Mouse (Mus musculus): ENCODE results near the gene Ggt5. TPM values are rescaled to one million over a fixed set of nuclear protein-coding genes. Genes with fewer than 3 reads are reported as not detected.

Ggt5 gene
- polyA plus RNA-seq, 1 experiment from 2014 or later: 0.22 TPM

- 43% methylated on average over 5 of the region's 5 CpGs for WGBS
- ATAC-seq (replicated peaks; ENCODE audit: insufficient number of reproducible peaks, low FRiP score, low TSS enrichment, low read depth) (0 out of 2 replicates have a peak, but pooled peaks have one; percentile 24), DNase-seq (ENCODE audit: low spot score) (peak; percentile 47)
- no peak overlapping the region for H3K27ac ChIP-seq (replicated peaks; ENCODE audit: low read depth, low read length)
- H3K36me3 ChIP-seq (replicated peaks; ENCODE audit: control insufficient read depth, insufficient read depth, low read depth, low read length): no peaks in the 10 kb centered on the region
- no peak overlapping the region for H3K4me2 ChIP-seq (ENCODE audit: low read depth, low read length)
- no peaks in the 10 kb centered on the region for H3K27me3 ChIP-seq (ENCODE audit: control insufficient read depth, insufficient read depth, low read length)
- no peak overlapping the region for H3K4me3 ChIP-seq (ENCODE audit: low read depth, low read length)
- no peak overlapping the region for H3K9ac ChIP-seq (replicated peaks; ENCODE audit: low read length)
- H3K9me3 ChIP-seq (replicated peaks; ENCODE audit: control insufficient read depth, low read length): no peaks in the 10 kb centered on the region
- no peaks in the 10 kb centered on the region for H3K4me1 ChIP-seq (ENCODE audit: control insufficient read depth, insufficient read depth, low read length)
Observed at GRCm38 (mm10) chr10:75632633-75633032, 43.5 kb downstream of the Ggt5 start.

- Histone ChIP-seq H3K9ac (replicated peaks; ENCODE audit: low read length) (no peak overlapping the region), H3K4me1 (ENCODE audit: control insufficient read depth, insufficient read depth, low read length) (no peaks in the 10 kb centered on the region), H3K27ac (replicated peaks; ENCODE audit: low read depth, low read length) (no peak overlapping the region), H3K36me3 (replicated peaks; ENCODE audit: control insufficient read depth, insufficient read depth, low read depth, low read length) (no peaks in the 10 kb centered on the region), H3K4me2 (ENCODE audit: low read depth, low read length) (no peak overlapping the region), H3K27me3 (ENCODE audit: control insufficient read depth, insufficient read depth, low read length) (no peaks in the 10 kb centered on the region), H3K9me3 (replicated peaks; ENCODE audit: control insufficient read depth, low read length) (no peaks in the 10 kb centered on the region), H3K4me3 (ENCODE audit: low read depth, low read length) (no peak overlapping the region)
- ATAC-seq (replicated peaks; ENCODE audit: insufficient number of reproducible peaks, low FRiP score, low TSS enrichment, low read depth) (0 out of 2 replicates have a peak, but pooled peaks have one; percentile 60), DNase-seq (ENCODE audit: low spot score) (no peak)
- WGBS: 77% methylated on average over 5 of the region's 5 CpGs
Observed at GRCm38 (mm10) chr10:75633048-75633447, 43.9 kb downstream of the Ggt5 start.

DNA sequence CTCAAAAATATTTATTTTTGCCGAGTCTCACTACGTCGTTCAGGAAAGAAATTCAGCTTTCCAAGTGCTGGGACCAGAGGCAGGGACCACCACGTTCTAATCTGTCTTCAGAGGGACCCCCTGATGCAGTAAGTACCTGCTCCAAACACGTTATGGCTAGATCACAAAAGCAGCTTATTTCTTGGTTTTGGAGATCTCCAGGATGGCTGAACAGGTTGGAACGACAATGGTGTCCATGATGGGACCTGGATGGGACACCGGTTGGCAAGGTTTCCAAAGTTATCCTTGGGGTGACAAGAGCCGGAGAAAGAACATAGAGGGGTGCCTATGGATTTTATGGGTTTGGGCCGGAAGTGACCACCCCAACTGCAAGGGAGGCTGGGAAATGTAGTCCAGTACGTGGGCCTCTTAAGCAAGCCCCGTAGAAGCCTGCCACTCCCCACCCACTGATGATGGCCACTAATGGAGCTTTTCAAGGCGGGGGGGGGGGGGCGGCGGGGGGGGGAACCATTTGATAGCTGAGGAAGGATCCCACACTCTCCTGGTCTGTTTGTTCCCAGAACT is 44.5 kb downstream of the Ggt5 start:
- H3K9me3 ChIP-seq (replicated peaks; ENCODE audit: control insufficient read depth, low read length): no peaks in the 10 kb centered on the region
- 73% methylated on average over 13 of the region's 14 CpGs for WGBS
- no peaks in the 10 kb centered on the region for H3K27me3 ChIP-seq (ENCODE audit: control insufficient read depth, insufficient read depth, low read length)
- no peak overlapping the region for H3K4me3 ChIP-seq (ENCODE audit: low read depth, low read length)
- no peak overlapping the region for H3K4me2 ChIP-seq (ENCODE audit: low read depth, low read length)
- H3K9ac ChIP-seq (replicated peaks; ENCODE audit: low read length): no peak overlapping the region
- no peak for DNase-seq (ENCODE audit: low spot score)
- ATAC-seq (replicated peaks; ENCODE audit: insufficient number of reproducible peaks, low FRiP score, low TSS enrichment, low read depth): no peak
- H3K27ac ChIP-seq (replicated peaks; ENCODE audit: low read depth, low read length): no peak overlapping the region
- no peaks in the 10 kb centered on the region for H3K36me3 ChIP-seq (replicated peaks; ENCODE audit: control insufficient read depth, insufficient read depth, low read depth, low read length)
- no peaks in the 10 kb centered on the region for H3K4me1 ChIP-seq (ENCODE audit: control insufficient read depth, insufficient read depth, low read length)

DNA sequence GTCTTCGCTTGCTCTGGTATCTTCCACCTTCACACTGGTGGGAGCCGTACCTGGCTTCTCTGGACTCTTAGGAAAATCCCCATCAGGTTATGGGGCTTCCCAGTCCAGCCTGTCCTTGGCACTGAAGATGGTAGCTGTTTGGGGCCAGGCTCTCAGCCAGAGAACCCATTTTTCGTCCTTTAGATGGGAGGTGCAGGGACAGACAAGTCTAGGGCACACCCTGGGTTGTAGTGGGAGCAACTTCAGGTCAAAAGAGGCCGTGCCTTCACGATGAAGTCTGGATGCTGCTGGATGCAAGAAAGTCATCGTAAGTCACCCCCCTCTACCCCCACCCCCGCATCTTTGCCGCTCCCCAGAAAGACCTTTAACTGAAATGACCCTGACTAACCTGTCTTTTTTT is 45.5 kb downstream of the Ggt5 start:
- no peak overlapping the region for H3K4me3 ChIP-seq (ENCODE audit: low read depth, low read length)
- ATAC-seq (replicated peaks; ENCODE audit: insufficient number of reproducible peaks, low FRiP score, low TSS enrichment, low read depth): no peak
- H3K27me3 ChIP-seq (ENCODE audit: control insufficient read depth, insufficient read depth, low read length): no peaks in the 10 kb centered on the region
- H3K4me1 ChIP-seq (ENCODE audit: control insufficient read depth, insufficient read depth, low read length): no peaks in the 10 kb centered on the region
- no peaks in the 10 kb centered on the region for H3K36me3 ChIP-seq (replicated peaks; ENCODE audit: control insufficient read depth, insufficient read depth, low read depth, low read length)
- H3K27ac ChIP-seq (replicated peaks; ENCODE audit: low read depth, low read length): no peak overlapping the region
- DNase-seq (ENCODE audit: low spot score): no peak
- no peaks in the 10 kb centered on the region for H3K9me3 ChIP-seq (replicated peaks; ENCODE audit: control insufficient read depth, low read length)
- H3K9ac ChIP-seq (replicated peaks; ENCODE audit: low read length): no peak overlapping the region
- 91% methylated on average over 8 of the region's 8 CpGs for WGBS
- no peak overlapping the region for H3K4me2 ChIP-seq (ENCODE audit: low read depth, low read length)

- Histone ChIP-seq H3K27ac (replicated peaks; ENCODE audit: low read depth, low read length) (no peak overlapping the region), H3K4me2 (ENCODE audit: low read depth, low read length) (no peak overlapping the region), H3K27me3 (ENCODE audit: control insufficient read depth, insufficient read depth, low read length) (no peaks in the 10 kb centered on the region), H3K36me3 (replicated peaks; ENCODE audit: control insufficient read depth, insufficient read depth, low read depth, low read length) (no peaks in the 10 kb centered on the region), H3K4me3 (ENCODE audit: low read depth, low read length) (no peak overlapping the region), H3K4me1 (ENCODE audit: control insufficient read depth, insufficient read depth, low read length) (no peaks in the 10 kb centered on the region), H3K9me3 (replicated peaks; ENCODE audit: control insufficient read depth, low read length) (no peaks in the 10 kb centered on the region), H3K9ac (replicated peaks; ENCODE audit: low read length) (no peak overlapping the region)
- 71% methylated on average over 14 of the region's 14 CpGs for WGBS
- no peak for ATAC-seq (replicated peaks; ENCODE audit: insufficient number of reproducible peaks, low FRiP score, low TSS enrichment, low read depth)
- DNase-seq (ENCODE audit: low spot score): no peak
Observed at GRCm38 (mm10) chr10:75635019-75635692, 46.0 kb downstream of the Ggt5 start.

DNA sequence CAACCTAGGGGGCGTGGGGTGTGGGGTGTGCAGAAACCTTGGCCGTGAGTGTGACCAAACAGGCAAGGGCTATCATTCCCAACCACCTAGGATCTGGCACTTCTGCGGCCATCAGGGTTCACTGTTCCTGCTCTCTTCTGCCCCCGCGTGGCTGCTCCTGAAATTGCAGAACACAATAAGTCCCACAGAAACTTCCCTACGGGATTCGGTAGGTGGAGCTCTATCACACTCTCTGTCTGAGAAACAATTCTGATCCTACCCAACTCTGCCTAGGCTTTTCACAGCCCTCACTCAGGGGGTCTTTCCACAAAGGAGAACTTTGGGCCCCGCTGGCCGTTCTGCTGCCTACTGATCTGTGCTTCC is 46.5 kb downstream of the Ggt5 start:
- Histone ChIP-seq H3K27me3 (ENCODE audit: control insufficient read depth, insufficient read depth, low read length) (no peaks in the 10 kb centered on the region), H3K9me3 (replicated peaks; ENCODE audit: control insufficient read depth, low read length) (no peaks in the 10 kb centered on the region), H3K9ac (replicated peaks; ENCODE audit: low read length) (no peak overlapping the region), H3K4me3 (ENCODE audit: low read depth, low read length) (no peak overlapping the region), H3K36me3 (replicated peaks; ENCODE audit: control insufficient read depth, insufficient read depth, low read depth, low read length) (no peaks in the 10 kb centered on the region), H3K27ac (replicated peaks; ENCODE audit: low read depth, low read length) (no peak overlapping the region), H3K4me1 (ENCODE audit: control insufficient read depth, insufficient read depth, low read length) (no peaks in the 10 kb centered on the region), H3K4me2 (ENCODE audit: low read depth, low read length) (no peak overlapping the region)
- no peak for ATAC-seq (replicated peaks; ENCODE audit: insufficient number of reproducible peaks, low FRiP score, low TSS enrichment, low read depth)
- DNase-seq (ENCODE audit: low spot score): peak; percentile 84
- WGBS: 6% methylated on average over 9 of the region's 9 CpGs

DNA sequence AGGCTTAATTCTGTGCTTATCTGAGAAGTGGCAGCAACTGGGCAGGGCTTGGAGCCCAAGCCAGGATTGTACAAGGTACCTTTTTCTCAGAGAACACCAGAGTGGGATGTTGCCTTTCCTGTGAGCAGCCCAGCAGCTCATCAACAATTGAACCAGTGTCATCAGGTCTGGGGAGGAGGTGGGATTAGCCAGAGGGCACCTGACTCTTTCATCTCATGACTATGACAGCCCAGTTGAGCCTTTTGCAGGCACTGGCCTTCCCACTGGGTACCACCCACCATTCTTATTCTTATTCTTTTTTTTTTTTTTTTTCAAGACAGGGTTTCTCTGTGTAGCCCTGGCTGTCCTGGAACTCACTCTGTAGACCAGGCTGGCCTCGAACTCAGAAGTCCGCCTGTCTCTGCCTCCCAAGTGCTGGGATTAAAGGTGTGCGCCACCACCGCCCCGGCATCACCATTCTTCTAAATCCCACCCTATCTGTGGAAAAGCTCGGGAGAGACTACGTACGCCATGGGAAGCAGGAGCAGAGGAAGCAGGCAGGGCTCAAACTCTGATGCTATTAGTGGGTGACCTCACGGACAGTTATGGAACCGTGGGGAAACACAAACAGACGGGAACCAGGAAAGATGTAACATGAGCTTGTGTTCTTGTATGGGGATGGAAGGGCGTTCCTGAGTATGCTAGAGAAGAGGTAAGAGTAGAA is 47.1 kb downstream of the Ggt5 start:
- 79% methylated on average over 11 of the region's 12 CpGs for WGBS
- ATAC-seq (replicated peaks; ENCODE audit: insufficient number of reproducible peaks, low FRiP score, low TSS enrichment, low read depth): no peak

DNA sequence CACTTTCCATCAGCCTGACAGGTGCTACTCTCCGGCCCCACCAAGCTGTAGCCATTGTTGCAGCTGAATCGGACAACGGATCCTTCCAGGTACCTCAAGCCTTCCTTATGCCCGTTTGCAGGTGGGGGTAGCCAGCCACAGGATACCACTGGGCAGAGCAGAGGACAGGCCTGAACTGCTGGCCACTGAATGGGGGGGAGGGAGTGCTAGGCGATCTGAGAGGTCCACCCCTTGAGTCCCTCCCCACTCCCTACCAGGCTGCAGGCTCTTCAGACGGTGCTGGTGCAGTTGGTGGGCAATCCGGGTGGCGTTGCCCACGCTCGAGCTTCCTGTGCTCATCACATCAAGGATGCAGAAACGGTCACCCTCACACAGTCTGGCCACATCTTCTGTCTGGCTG is 48.6 kb downstream of the Ggt5 start:
- no peaks in the 10 kb centered on the region for H3K36me3 ChIP-seq (replicated peaks; ENCODE audit: control insufficient read depth, insufficient read depth, low read depth, low read length)
- ATAC-seq (replicated peaks; ENCODE audit: insufficient number of reproducible peaks, low FRiP score, low TSS enrichment, low read depth) (no peak), DNase-seq (ENCODE audit: low spot score) (no peak)
- H3K27me3 ChIP-seq (ENCODE audit: control insufficient read depth, insufficient read depth, low read length): no peaks in the 10 kb centered on the region
- H3K4me3 ChIP-seq (ENCODE audit: low read depth, low read length): no peak overlapping the region
- H3K4me1 ChIP-seq (ENCODE audit: control insufficient read depth, insufficient read depth, low read length): no peaks in the 10 kb centered on the region
- no peaks in the 10 kb centered on the region for H3K9me3 ChIP-seq (replicated peaks; ENCODE audit: control insufficient read depth, low read length)
- H3K9ac ChIP-seq (replicated peaks; ENCODE audit: low read length): no peak overlapping the region
- no peak overlapping the region for H3K4me2 ChIP-seq (ENCODE audit: low read depth, low read length)
- WGBS: 91% methylated on average over 11 of the region's 11 CpGs
- no peak overlapping the region for H3K27ac ChIP-seq (replicated peaks; ENCODE audit: low read depth, low read length)

More for the DNA sequence above, 47.1 kb downstream of the Ggt5 start:
- H3K36me3 ChIP-seq (replicated peaks; ENCODE audit: control insufficient read depth, insufficient read depth, low read depth, low read length): no peaks in the 10 kb centered on the region
- no peak overlapping the region for H3K9ac ChIP-seq (replicated peaks; ENCODE audit: low read length)
- DNase-seq (ENCODE audit: low spot score): no peak
- no peak overlapping the region for H3K27ac ChIP-seq (replicated peaks; ENCODE audit: low read depth, low read length)
- no peaks in the 10 kb centered on the region for H3K9me3 ChIP-seq (replicated peaks; ENCODE audit: control insufficient read depth, low read length)
- H3K27me3 ChIP-seq (ENCODE audit: control insufficient read depth, insufficient read depth, low read length): no peaks in the 10 kb centered on the region
- H3K4me3 ChIP-seq (ENCODE audit: low read depth, low read length): no peak overlapping the region
- no peaks in the 10 kb centered on the region for H3K4me1 ChIP-seq (ENCODE audit: control insufficient read depth, insufficient read depth, low read length)
- no peak overlapping the region for H3K4me2 ChIP-seq (ENCODE audit: low read depth, low read length)

Measured in embryonic facial prominence, embryonic 11.5 days (tissue).